Mouse (Mus musculus): ENCODE data around the gene Pik3r1.

DNA sequence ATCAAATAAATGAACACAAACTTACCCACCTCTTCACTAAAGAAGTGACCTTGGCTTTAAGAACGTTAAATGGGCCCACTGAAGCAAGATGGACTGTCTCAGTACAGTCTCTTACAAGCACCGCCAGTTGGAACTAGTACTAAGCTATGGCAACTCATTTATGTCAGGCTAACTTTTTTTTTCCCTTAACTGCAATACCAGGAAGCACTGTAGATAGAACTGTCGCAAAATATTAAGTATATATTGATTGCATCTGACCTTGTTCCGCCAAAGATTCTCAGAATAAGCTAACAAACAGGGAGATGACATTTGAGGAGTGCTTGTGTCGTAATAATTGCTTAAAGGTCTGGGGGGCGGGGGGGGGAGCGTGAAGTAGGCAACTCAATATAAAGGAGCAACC lies 49.3 kb downstream of the Pik3r1 start:
- TF ChIP-seq CTCF (IDR thresholded peaks at IDR 0.05; ENCODE audit: borderline replicate concordance, control insufficient read depth, extremely low read depth, insufficient read depth, low read length, poor library complexity) (no peak), POLR2A (IDR thresholded peaks at IDR 0.05; ENCODE audit: control insufficient read depth, extremely low read depth, insufficient read depth, low read length, poor library complexity) (no peak)

All from thymus, adult 2 months (tissue).